Mouse (Mus musculus) left cerebral cortex, postnatal 14 days (tissue): ENCODE measurements around the gene Alox5. TPM values are rescaled to one million over a fixed set of nuclear protein-coding genes. Genes with fewer than 3 reads are reported as not detected.
"Not testable (repeated sequence)": the region's sequence is repeated elsewhere in the genome, so short reads cannot be mapped to it uniquely, and the experiment has no call there.

Experiments
- DNase-seq, 2 experiments: peaks; one replicate each; pipeline ENCODE4 v3.0.0; 2021 to 2022; ENCODE audit warnings: low spot score in 2 of 2, mixed read lengths in 1 of 2
- intact Hi-C: fragments of 180-260 bp; cut with DNase I; formaldehyde crosslinking; loops from one replicate; pipeline ENCODE4 v1.15.1; 2025
- long read RNA-seq, 2 experiments: library from polyadenylated mRNA; stranded (forward); transcript quantifications; one replicate each; pipeline ENCODE4 v2.0.0; 2021
- total RNA-seq, 2 experiments: library from RNA; stranded (reverse); gene quantifications; 2 replicates each; pipeline ENCODE4 v1.2.3; 2021

Gene Alox5
- 1 to 10 TPM; 1.3 to 3.0 TPM for total RNA-seq
- long read RNA-seq, experiment 1, partial matches to known transcripts, result 0 of 2 reads
- long read RNA-seq, experiment 1, other reads (novel, unspliced or antisense), result 2 of 2 reads
- long read RNA-seq, experiment 2, partial matches to known transcripts, result 0 of 2 reads
- long read RNA-seq, experiment 2, other reads (novel, unspliced or antisense), result 2 of 2 reads

GRCm38 (mm10) chr6:116460544-116461283 is at the start of gene Alox5:
Gene Alox5, minus strand, starts transcription at chr6:116461178.
- DNase-seq, result no peak
- intact Hi-C loops, result no loop called here

GRCm38 (mm10) chr6:116506302-116507003 is 45.5 kb upstream of the Alox5 start, which contains the start of gene Olfr212:
Gene Olfr212, plus strand, starts transcription at chr6:116506516.
- DNase-seq, intact Hi-C loops: not testable (repeated sequence)

GRCm38 (mm10) chr6:116495960-116496359 is 35.0 kb upstream of the Alox5 start:
- DNase-seq, result no peak
- intact Hi-C loops, result no loop called here

GRCm38 (mm10) chr6:116493742-116494141 is 32.8 kb upstream of the Alox5 start:
- intact Hi-C loops, result no loop called here

GRCm38 (mm10) chr6:116488791-116489190 is 27.8 kb upstream of the Alox5 start, which contains the start of gene Olfr211:
Gene Olfr211, plus strand, starts transcription at chr6:116489091.
- intact Hi-C loops, result no loop called here
- DNase-seq, result no peak

More at GRCm38 (mm10) chr6:116493742-116494141, 32.8 kb upstream of the Alox5 start:
- DNase-seq, result no peak

- intact Hi-C loops, result no loop called here
- no peak for DNase-seq
Observed at GRCm38 (mm10) chr6:116486833-116487232, 25.9 kb upstream of the Alox5 start.

GRCm38 (mm10) chr6:116485081-116485480 is 24.1 kb upstream of the Alox5 start:
- no peak for DNase-seq
- intact Hi-C loops, result no loop called here

- peak in 1 of 2 experiments; percentile 26 for DNase-seq
- intact Hi-C loops, result no loop called here
Observed at GRCm38 (mm10) chr6:116468081-116468480, 7.1 kb upstream of the Alox5 start.

GRCm38 (mm10) chr6:116459232-116459631 is 1.7 kb downstream of the Alox5 start:
- intact Hi-C loops, result no loop called here
- DNase-seq, result no peak

GRCm38 (mm10) chr6:116458728-116459127 is 2.2 kb downstream of the Alox5 start:
- DNase-seq, result no peak
- intact Hi-C loops, result no loop called here

- intact Hi-C loops, result no loop called here
- DNase-seq, result no peak
Observed at GRCm38 (mm10) chr6:116456482-116456881, 4.5 kb downstream of the Alox5 start.

- DNase-seq, result peak in 1 of 2 experiments; percentile 15
- intact Hi-C loops, result no loop called here
Observed at GRCm38 (mm10) chr6:116455781-116456180, 5.2 kb downstream of the Alox5 start.

GRCm38 (mm10) chr6:116440849-116441248 is 20.1 kb downstream of the Alox5 start:
- DNase-seq, result no peak
- intact Hi-C loops, result no loop called here

GRCm38 (mm10) chr6:116440447-116440846 is 20.5 kb downstream of the Alox5 start:
- intact Hi-C loops, result no loop called here
- DNase-seq, result no peak

GRCm38 (mm10) chr6:116439531-116439930 is 21.4 kb downstream of the Alox5 start:
- intact Hi-C loops, result no loop called here
- no peak for DNase-seq

GRCm38 (mm10) chr6:116438864-116439263 is 22.1 kb downstream of the Alox5 start:
- intact Hi-C loops, result no loop called here
- no peak for DNase-seq

- intact Hi-C loops, result no loop called here
- no peak for DNase-seq
Observed at GRCm38 (mm10) chr6:116428282-116428681, 32.7 kb downstream of the Alox5 start.

- DNase-seq, result no peak
- intact Hi-C loops, result no loop called here
Observed at GRCm38 (mm10) chr6:116427552-116427951, 33.4 kb downstream of the Alox5 start.

GRCm38 (mm10) chr6:116423664-116424063 is 37.3 kb downstream of the Alox5 start:
- peak; percentile 47 to 66 for DNase-seq
- intact Hi-C loops, result loop anchor here (5.0 kb wide), 1 partner anchor 161 kb away; the partner anchor contains the start of gene Zfand4

GRCm38 (mm10) chr6:116422991-116423390 is 38.0 kb downstream of the Alox5 start:
- intact Hi-C loops, result loop anchor here (5.0 kb wide), 1 partner anchor 161 kb away; the partner anchor contains the start of gene Zfand4
- no peak for DNase-seq
